Mouse (Mus musculus): ENCODE measurements around the gene Uba3. TPM values are rescaled to one million over a fixed set of nuclear protein-coding genes. Genes with fewer than 3 reads are reported as not detected.

Gene Uba3
- polyA plus RNA-seq (2014; fragmentation: Illumina TruSeq; extraction: RNeasy Lipid Tissue Mini Kit (QIAGEN cat#74804)): 204 TPM

DNA sequence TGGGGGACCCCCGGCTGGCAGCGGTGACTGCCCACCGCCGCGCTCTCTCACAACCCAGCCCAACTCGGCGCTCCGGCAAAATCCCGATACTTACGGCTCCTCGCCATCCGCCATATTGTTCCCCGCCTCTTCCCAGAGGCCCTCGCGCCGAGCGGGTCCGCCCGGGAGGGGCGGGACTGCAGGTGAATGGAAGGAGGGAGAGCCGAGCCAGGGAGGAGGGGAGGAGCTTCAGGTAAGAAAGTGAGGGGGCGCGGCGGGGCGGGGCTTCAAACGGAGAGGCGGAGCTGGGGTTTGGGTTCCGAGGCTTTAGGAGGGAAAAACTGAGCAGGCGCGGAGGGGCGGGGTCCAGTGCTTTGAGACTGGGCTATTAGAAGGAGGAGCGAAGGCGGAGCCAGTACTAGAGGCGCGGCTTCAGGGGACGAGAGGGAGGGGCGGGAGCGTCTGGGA, at the start of gene Uba3:
Uba3 (minus strand) TSS at position 209 of the 447 bp plus-strand sequence.

DNA sequence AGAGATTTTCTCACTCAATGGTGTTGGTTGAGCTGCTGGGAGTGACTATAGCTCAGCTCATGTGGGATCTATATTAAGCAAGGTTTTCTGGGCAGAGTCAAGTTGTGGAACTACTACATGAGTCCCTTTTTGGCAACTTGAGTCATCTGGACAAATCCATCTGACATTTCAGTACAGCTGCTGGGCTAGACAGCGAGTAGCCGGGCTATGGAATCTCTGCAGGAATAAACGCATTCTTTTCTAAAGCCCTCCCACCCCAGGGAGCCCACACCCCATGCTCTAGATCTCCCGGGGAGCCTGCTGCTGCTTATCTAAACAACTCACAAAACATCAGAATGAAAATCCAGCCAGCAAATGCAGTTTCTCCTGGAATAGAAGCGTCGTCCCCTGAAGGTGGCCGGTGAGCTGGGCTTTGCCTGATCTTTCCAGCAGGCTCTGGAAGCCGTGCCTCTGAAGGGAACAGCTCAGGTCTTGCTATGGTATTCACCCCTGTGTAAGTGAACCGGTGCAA, 47.3 kb upstream of the Uba3 start, which contains the start of gene Lmod3:
Lmod3 (minus strand) TSS at position 49 of the 511 bp plus-strand sequence.

DNA sequence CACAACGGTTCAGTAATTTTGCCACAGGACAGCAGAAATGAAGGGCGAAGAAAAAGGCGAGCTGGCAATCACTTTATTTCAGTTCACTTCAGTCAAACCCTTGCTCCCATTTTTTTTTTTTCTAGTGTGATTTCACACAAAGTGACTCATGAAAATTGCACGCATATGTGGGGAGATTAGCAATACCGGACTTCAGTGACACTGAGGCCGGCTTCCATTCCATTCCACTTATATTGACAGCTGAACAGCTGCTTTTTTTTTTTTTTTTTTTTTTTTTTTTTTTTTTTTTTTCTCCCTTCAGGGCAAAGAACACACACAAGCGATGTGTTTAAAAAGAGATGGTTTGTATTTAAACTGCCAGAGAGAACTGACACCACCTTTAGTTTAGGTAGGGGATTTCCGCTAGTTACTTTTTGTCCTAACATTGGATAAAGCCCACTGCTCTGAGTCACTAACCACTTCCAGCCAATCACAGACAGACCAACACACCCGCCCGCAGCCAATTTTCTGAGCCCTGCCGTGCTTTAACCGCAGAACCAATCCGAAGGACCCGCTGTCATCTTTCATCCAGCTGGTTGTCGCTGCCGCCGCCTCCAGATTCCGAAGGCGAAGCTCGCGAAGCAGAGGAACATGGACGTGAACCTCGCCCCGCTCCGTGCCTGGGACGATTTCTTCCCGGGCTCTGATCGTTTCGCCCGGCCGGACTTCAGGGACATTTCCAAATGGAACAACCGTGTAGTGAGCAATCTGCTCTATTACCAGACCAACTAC, 4.9 kb upstream of the Uba3 start, which contains the start of gene Arl6ip5:
Arl6ip5 (plus strand) TSS at position 499 of the 771 bp plus-strand sequence.

GRCm38 (mm10) chr6:97178491-97179366, 26.7 kb downstream of the Uba3 start, which contains the start of gene Tmf1:
Gene Tmf1, minus strand, starts transcription at chr6:97179122.

DNA sequence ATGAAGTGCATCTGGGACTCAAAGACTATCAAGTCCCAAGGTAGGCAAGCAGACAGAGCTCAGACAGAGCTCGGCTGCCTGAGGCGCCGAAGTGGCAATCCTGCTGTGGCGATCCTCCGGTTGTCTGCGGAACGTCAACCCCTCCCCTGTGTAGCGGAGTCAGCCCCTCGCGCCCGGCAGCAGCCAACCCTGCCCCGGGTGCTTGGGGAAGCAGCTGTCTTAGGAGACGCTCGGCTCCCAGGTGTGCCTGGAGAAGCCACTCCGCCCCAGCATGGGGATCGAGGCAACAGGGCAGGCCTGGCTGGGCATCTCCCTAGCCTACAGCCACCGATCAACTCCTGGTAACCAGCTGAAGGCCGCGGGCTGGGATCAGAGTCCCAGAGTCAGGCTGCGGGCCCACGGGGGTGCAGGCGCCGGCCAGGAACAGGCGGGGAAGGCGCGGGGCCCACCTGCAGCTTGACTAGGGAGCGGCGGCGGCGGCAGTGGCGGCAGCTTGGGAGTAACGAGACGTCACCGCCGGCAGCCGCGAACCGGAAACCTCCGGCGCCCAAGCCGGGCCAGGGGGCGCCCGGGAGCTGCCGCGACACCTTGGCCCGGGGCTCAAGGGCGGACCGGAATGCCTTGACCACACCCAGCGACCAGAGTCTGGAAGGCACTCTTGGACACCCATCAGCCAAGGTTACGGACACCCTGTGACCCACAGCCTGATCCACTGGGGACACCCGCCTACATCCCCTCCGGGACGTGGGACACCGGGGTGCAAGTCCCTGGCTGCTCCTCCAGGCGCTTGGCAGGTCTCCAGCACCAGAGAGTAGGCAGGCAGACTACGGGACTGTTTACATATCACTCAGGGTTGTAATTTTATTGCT, 56.8 kb downstream of the Uba3 start, which contains the start of gene Eogt:
Eogt (minus strand) TSS at position 800 of the 869 bp plus-strand sequence.

Other genes starting within 250 kb of the Uba3 start
- 3.9 TPM for gene Fam19a4, start 145.2 kb downstream of the Uba3 start, polyA plus RNA-seq (2014; fragmentation: Illumina TruSeq; extraction: RNeasy Lipid Tissue Mini Kit (QIAGEN cat#74804))
- gene Eogt, start 56.5 kb downstream of the Uba3 start, polyA plus RNA-seq (2014; fragmentation: Illumina TruSeq; extraction: RNeasy Lipid Tissue Mini Kit (QIAGEN cat#74804)): 23.5 TPM
- 52.0 TPM for gene Tmf1, start 26.5 kb downstream of the Uba3 start, polyA plus RNA-seq (2014; fragmentation: Illumina TruSeq; extraction: RNeasy Lipid Tissue Mini Kit (QIAGEN cat#74804))
- gene Arl6ip5, start 5.0 kb upstream of the Uba3 start, polyA plus RNA-seq (2014; fragmentation: Illumina TruSeq; extraction: RNeasy Lipid Tissue Mini Kit (QIAGEN cat#74804)): 105 TPM
- 0.20 TPM for gene Lmod3, start 47.1 kb upstream of the Uba3 start, polyA plus RNA-seq (2014; fragmentation: Illumina TruSeq; extraction: RNeasy Lipid Tissue Mini Kit (QIAGEN cat#74804))

All from ovary, adult 10 weeks (tissue).